Mouse (Mus musculus): ENCODE measurements at regions not wholly inside any gene's neighbourhood (a gene's known extent, or its start where the extent isn't known, plus 50 kb on each side); places are given as distances from the start of the nearest gene placed in this dataset.
"Not testable (repeated sequence)": the region's sequence is repeated elsewhere in the genome, so short reads cannot be mapped to it uniquely, and the experiment has no call there.

- no peak for DNase-seq (ENCODE audit: low read depth, low spot score)
Observed at GRCm38 (mm10) chr6:109125447-109125846, 297.0 kb downstream of the Edem1 start.

- DNase-seq (ENCODE audit: low read depth, low spot score): no peak
Observed at GRCm38 (mm10) chr6:109127203-109127602, 298.8 kb downstream of the Edem1 start.

GRCm38 (mm10) chr6:109146111-109146510 lies 317.7 kb downstream of the Edem1 start:
- DNase-seq (ENCODE audit: low read depth, low spot score): no peak

- no peak for DNase-seq (ENCODE audit: low read depth, low spot score)
Observed at GRCm38 (mm10) chr6:109149043-109149442, 320.6 kb downstream of the Edem1 start.

GRCm38 (mm10) chr6:109150023-109150911 lies 321.8 kb downstream of the Edem1 start:
- peak; percentile 85 for DNase-seq (ENCODE audit: low read depth, low spot score)

- DNase-seq (ENCODE audit: low read depth, low spot score): no peak
Observed at GRCm38 (mm10) chr6:109150912-109151256, 322.4 kb downstream of the Edem1 start.

GRCm38 (mm10) chr6:109153624-109154023 lies 325.2 kb downstream of the Edem1 start:
- DNase-seq (ENCODE audit: low read depth, low spot score): no peak

- DNase-seq (ENCODE audit: low read depth, low spot score): no peak
Observed at GRCm38 (mm10) chr6:109159561-109159960, 331.1 kb downstream of the Edem1 start.

- DNase-seq (ENCODE audit: low read depth, low spot score): no peak
Observed at GRCm38 (mm10) chr6:109167439-109167838, 339.0 kb downstream of the Edem1 start.

- DNase-seq (ENCODE audit: low read depth, low spot score): no peak
Observed at GRCm38 (mm10) chr6:109172104-109172850, 343.8 kb downstream of the Edem1 start.

- DNase-seq (ENCODE audit: low read depth, low spot score): no peak
Observed at GRCm38 (mm10) chr6:109173015-109173414, 344.6 kb downstream of the Edem1 start.

GRCm38 (mm10) chr6:109176876-109177275 lies 348.4 kb downstream of the Edem1 start:
- no peak for DNase-seq (ENCODE audit: low read depth, low spot score)

- DNase-seq (ENCODE audit: low read depth, low spot score): no peak
Observed at GRCm38 (mm10) chr6:109182878-109183277, 354.4 kb downstream of the Edem1 start.

- DNase-seq (ENCODE audit: low read depth, low spot score): not testable (repeated sequence)
Observed at GRCm38 (mm10) chr6:109193061-109193460, 364.6 kb downstream of the Edem1 start.

- DNase-seq (ENCODE audit: low read depth, low spot score): no peak
Observed at GRCm38 (mm10) chr6:109193603-109194002, 365.2 kb downstream of the Edem1 start.

GRCm38 (mm10) chr6:109209699-109210098 lies 381.3 kb downstream of the Edem1 start:
- no peak for DNase-seq (ENCODE audit: low read depth, low spot score)

GRCm38 (mm10) chr6:109230391-109230790 lies 401.9 kb downstream of the Edem1 start:
- DNase-seq (ENCODE audit: low read depth, low spot score): no peak

GRCm38 (mm10) chr6:109233426-109233825 lies 405.0 kb downstream of the Edem1 start:
- DNase-seq (ENCODE audit: low read depth, low spot score): no peak

- DNase-seq (ENCODE audit: low read depth, low spot score): no peak
Observed at GRCm38 (mm10) chr6:109245666-109246065, 417.2 kb downstream of the Edem1 start.

- not testable (repeated sequence) for DNase-seq (ENCODE audit: low read depth, low spot score)
Observed at GRCm38 (mm10) chr6:109246510-109246909, 418.1 kb downstream of the Edem1 start.
